In genomic region chr2:104856218-104856617, GRCm38 (mm10) we compare ENCODE assay signal across 29 mouse cellular contexts. TPM values are rescaled to one million over a fixed set of nuclear protein-coding genes. Genes with fewer than 3 reads are reported as not detected.
DNase-seq lines count a peak whose midpoint lies in the region; ATAC-seq and TF ChIP-seq lines count a peak whose summit lies in the region.
"Had no signal": no experiment of that assay in that cellular context is flagged by ENCODE, and none has a peak within 500 bp of the region (broad histone marks: within the 10 kb centered on the region; RNA-seq: fewer than 3 reads in every experiment).

No protein-coding gene starts in this region.

- H3K4me2 ChIP-seq in midbrain, embryonic 11.5 days = no peak overlapping the region
- H3K4me2 ChIP-seq in midbrain, embryonic 16.5 days (ENCODE audit: low read length) = no peak overlapping the region
- H3K4me2 ChIP-seq: embryonic facial prominence, embryonic 12.5 days; embryonic facial prominence, embryonic 15.5 days; heart, embryonic 12.5 days; heart, embryonic 15.5 days; hindbrain, embryonic 14.5 days had no signal

- DNase-seq in midbrain, embryonic 11.5 days (ENCODE audit: low spot score, missing footprints) = peak; percentile 26
- peak; percentile 14 for DNase-seq in 416B (ENCODE audit: low read depth)
- DNase-seq in ES-CJ7 (ENCODE audit: low read depth, low spot score) = peak; percentile 59
- peak; percentile 60 for DNase-seq in ZHBTc4 (ENCODE audit: low read depth, low spot score)
- no peak for DNase-seq in cerebellum, postnatal 10 days
- DNase-seq in kidney, adult 2 months = no peak
- DNase-seq: B cell, adult 2 months; cerebellum, adult 2 months; cerebellum, postnatal 14 days; forebrain, postnatal 0 days; gastrocnemius, adult 2 months; gastrocnemius, postnatal 14 days; heart, adult 18-20 months; heart, postnatal 10 days; heart, postnatal 4 days; kidney, adult 11 months; kidney, adult 9 months had no signal

- H3K4me3 ChIP-seq in midbrain, embryonic 11.5 days (ENCODE audit: low read depth, low read length) = no peak overlapping the region
- no peak overlapping the region for H3K4me3 ChIP-seq in midbrain, embryonic 16.5 days (ENCODE audit: low read depth, low read length)
- no peak overlapping the region for H3K4me3 ChIP-seq in kidney, adult 2 months (ENCODE audit: insufficient read depth, low read depth, low read length)
- H3K4me3 ChIP-seq: embryonic facial prominence, embryonic 12.5 days; embryonic facial prominence, embryonic 15.5 days; gastrocnemius, adult 2 months; heart, embryonic 12.5 days; heart, embryonic 15.5 days had no signal

- no peaks in the 10 kb centered on the region for H3K4me1 ChIP-seq in midbrain, embryonic 11.5 days (ENCODE audit: control insufficient read depth, insufficient read depth, low read length)
- H3K4me1 ChIP-seq in midbrain, embryonic 16.5 days (ENCODE audit: control insufficient read depth, insufficient read depth, low read length) = no peaks in the 10 kb centered on the region
- no peaks in the 10 kb centered on the region for H3K4me1 ChIP-seq in kidney, adult 2 months (ENCODE audit: control insufficient read depth, insufficient read depth, low read length)
- H3K4me1 ChIP-seq: embryonic facial prominence, embryonic 12.5 days; embryonic facial prominence, embryonic 15.5 days; heart, embryonic 12.5 days; heart, embryonic 15.5 days had no signal

- no peaks in the 10 kb centered on the region for H3K9me3 ChIP-seq in midbrain, embryonic 11.5 days (ENCODE audit: control insufficient read depth, low read length)
- no peaks in the 10 kb centered on the region for H3K9me3 ChIP-seq in midbrain, embryonic 16.5 days (replicated peaks; ENCODE audit: control insufficient read depth, low read length, poor library complexity, severe bottlenecking)
- H3K9me3 ChIP-seq: embryonic facial prominence, embryonic 12.5 days; embryonic facial prominence, embryonic 15.5 days; G1E; heart, embryonic 12.5 days; heart, embryonic 15.5 days had no signal

- no peak for TF ChIP-seq POLR2A in kidney, adult 2 months (IDR thresholded peaks at IDR 0.05; ENCODE audit: low read depth, low read length)

- no peak for TF ChIP-seq CTCF in kidney, adult 2 months (conservative IDR thresholded peaks at IDR 0.05; ENCODE audit: insufficient read depth, insufficient read length, low read depth, low read length)

- no peaks in the 10 kb centered on the region for H3K36me3 ChIP-seq in midbrain, embryonic 11.5 days (ENCODE audit: control insufficient read depth, insufficient read depth, low read length)
- no peaks in the 10 kb centered on the region for H3K36me3 ChIP-seq in midbrain, embryonic 16.5 days (ENCODE audit: control insufficient read depth, insufficient read depth, low read length)
- H3K36me3 ChIP-seq in kidney, adult 2 months (ENCODE audit: control insufficient read depth, insufficient read depth, low read length) = no peaks in the 10 kb centered on the region
- H3K36me3 ChIP-seq: embryonic facial prominence, embryonic 12.5 days; embryonic facial prominence, embryonic 15.5 days; G1E; heart, embryonic 12.5 days; heart, embryonic 15.5 days had no signal

- ATAC-seq in midbrain, embryonic 11.5 days (ENCODE audit: low FRiP score) = no peak
- ATAC-seq in midbrain, embryonic 16.5 days = no peak
- ATAC-seq: activated CD4-positive, CD25-positive, alpha-beta regulatory T cell, adult 4 months; forebrain, embryonic 14.5 days; forebrain, postnatal 0 days; hindbrain, postnatal 0 days; inflammation-experienced regulatory T-cells, adult 6 months; Patski had no signal

- 54% methylated on average over 1 of the region's 1 CpGs for WGBS in midbrain, embryonic 11.5 days
- WGBS in midbrain, embryonic 16.5 days = 66% methylated on average over 1 of the region's 1 CpGs
- 67% methylated on average over 1 of the region's 1 CpGs for WGBS in kidney, adult 2 months

- no peak overlapping the region for H3K27ac ChIP-seq in midbrain, embryonic 11.5 days (ENCODE audit: low read depth, low read length)
- H3K27ac ChIP-seq in midbrain, embryonic 16.5 days (ENCODE audit: low read length) = no peak overlapping the region
- no peak overlapping the region for H3K27ac ChIP-seq in kidney, adult 2 months (ENCODE audit: insufficient read depth, low read depth, low read length)
- H3K27ac ChIP-seq: embryonic facial prominence, embryonic 12.5 days; embryonic facial prominence, embryonic 15.5 days; gastrocnemius, adult 2 months; heart, embryonic 15.5 days; hindbrain, embryonic 14.5 days; hindbrain, postnatal 0 days had no signal

- no peaks in the 10 kb centered on the region for H3K27me3 ChIP-seq in midbrain, embryonic 11.5 days (ENCODE audit: control insufficient read depth, insufficient read depth, low read length)
- no peaks in the 10 kb centered on the region; the same call in 1 of the 2 replicates for H3K27me3 ChIP-seq in midbrain, embryonic 16.5 days (ENCODE audit: control insufficient read depth, insufficient read depth, low read depth, low read length)
- no peaks in the 10 kb centered on the region for H3K27me3 ChIP-seq in kidney, adult 2 months (replicated peaks; ENCODE audit: control insufficient read depth, insufficient read depth, low read length)
- H3K27me3 ChIP-seq: embryonic facial prominence, embryonic 12.5 days; embryonic facial prominence, embryonic 15.5 days; Patski had no signal

- H3K9ac ChIP-seq in midbrain, embryonic 11.5 days (ENCODE audit: low read length) = no peak overlapping the region
- H3K9ac ChIP-seq in midbrain, embryonic 16.5 days (ENCODE audit: low read depth, low read length) = no peak overlapping the region
- H3K9ac ChIP-seq: embryonic facial prominence, embryonic 12.5 days; embryonic facial prominence, embryonic 15.5 days; forebrain, postnatal 0 days; heart, embryonic 12.5 days; heart, embryonic 15.5 days; hindbrain, embryonic 14.5 days had no signal

RNA-seq across cellular contexts. Expression of gene Prrg4, which starts 6.5 kb away (rescaled TPM):
- 0.22 and 0.37 TPM in 2 replicates for polyA plus RNA-seq in midbrain, embryonic 11.5 days (2014; fragmentation: Nextera tagmentation; extraction: Ambion mirVana)
- 0.58 and 0.78 TPM in 2 replicates for polyA plus RNA-seq in midbrain, embryonic 16.5 days (2015; fragmentation: Nextera tagmentation; extraction: Ambion mirVana)
- polyA plus RNA-seq in kidney, adult 2 months (2012; rRNA removed) = 1.1 and 1.6 TPM in 2 replicates
- polyA plus RNA-seq: G1E had no signal

RNA-seq across cellular contexts. Expression of gene Ccdc73, which starts 11.4 kb away (rescaled TPM):
- polyA plus RNA-seq in midbrain, embryonic 11.5 days (2014; fragmentation: Nextera tagmentation; extraction: Ambion mirVana) = 6.2 and 10.3 TPM in 2 replicates
- polyA plus RNA-seq in midbrain, embryonic 16.5 days (2015; fragmentation: Nextera tagmentation; extraction: Ambion mirVana) = 4.4 and 6.5 TPM in 2 replicates
- polyA plus RNA-seq in kidney, adult 2 months (2012; rRNA removed) = 1.9 and 2.5 TPM in 2 replicates

RNA-seq across cellular contexts. Expression of gene Qser1, which starts 39.7 kb away (rescaled TPM):
- 15.2 and 18.1 TPM in 2 replicates for polyA plus RNA-seq in midbrain, embryonic 11.5 days (2014; fragmentation: Nextera tagmentation; extraction: Ambion mirVana)
- 5.8 and 7.1 TPM in 2 replicates for polyA plus RNA-seq in midbrain, embryonic 16.5 days (2015; fragmentation: Nextera tagmentation; extraction: Ambion mirVana)
- polyA plus RNA-seq in kidney, adult 2 months (2012; rRNA removed) = 4.4 and 5.0 TPM in 2 replicates

Comparison
In these comparisons a context has a peak if more than half of its experiments do, and no peak if none do; other contexts are left out.
1. DNase-seq: peak in midbrain, embryonic 11.5 days (single experiment), 416B (single experiment), ES-CJ7 (single experiment) and ZHBTc4 (single experiment); none in cerebellum, postnatal 10 days (0 of 2) and kidney, adult 2 months (single experiment).